Mouse (Mus musculus) monocyte, adult 5-6 weeks (primary cell): ENCODE measurements around the gene Dock2. TPM values are rescaled to one million over a fixed set of nuclear protein-coding genes. Genes with fewer than 3 reads are reported as not detected.

ENCODE experiments used
- ATAC-seq: fragments of 153-309, 156-312 bp; replicated peaks from 2 replicates; pipeline ENCODE4 v1.8.0; 2017; ENCODE audit warnings: mild to moderate bottlenecking; ENCODE audit not compliant: low TSS enrichment, insufficient number of reproducible peaks, severe bottlenecking, poor library complexity, low FRiP score
- total RNA-seq: library from RNA; stranded (forward); fragments of 200-1000, 200-491, 200-594 nt; gene quantifications from 3 replicates; pipeline ENCODE4 v1.2.3, GENCODE M21; 2017

Gene Dock2
- total RNA-seq, 1 experiment from 2014 or later = 432 TPM

DNA sequence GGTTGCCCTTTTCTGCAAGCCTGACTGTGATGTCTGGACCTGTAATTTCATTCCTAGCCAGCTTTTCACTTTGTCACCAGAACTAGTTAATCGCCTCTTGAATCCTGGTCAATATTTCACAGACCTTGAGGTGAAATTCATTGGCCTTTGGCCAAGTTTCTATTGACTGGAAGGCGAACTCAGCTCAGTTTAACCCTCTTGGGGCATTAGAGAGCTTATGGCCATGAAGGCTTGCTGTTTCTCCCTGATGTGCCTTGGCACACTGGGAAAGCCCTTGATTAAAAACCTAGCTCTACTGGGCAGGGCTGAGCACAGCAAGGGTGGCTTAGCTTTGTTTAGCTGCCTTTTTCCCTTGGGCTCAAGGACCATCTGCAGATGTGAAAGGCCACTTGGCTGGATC is 313.9 kb downstream of the Dock2 start:
- ATAC-seq = no peak

DNA sequence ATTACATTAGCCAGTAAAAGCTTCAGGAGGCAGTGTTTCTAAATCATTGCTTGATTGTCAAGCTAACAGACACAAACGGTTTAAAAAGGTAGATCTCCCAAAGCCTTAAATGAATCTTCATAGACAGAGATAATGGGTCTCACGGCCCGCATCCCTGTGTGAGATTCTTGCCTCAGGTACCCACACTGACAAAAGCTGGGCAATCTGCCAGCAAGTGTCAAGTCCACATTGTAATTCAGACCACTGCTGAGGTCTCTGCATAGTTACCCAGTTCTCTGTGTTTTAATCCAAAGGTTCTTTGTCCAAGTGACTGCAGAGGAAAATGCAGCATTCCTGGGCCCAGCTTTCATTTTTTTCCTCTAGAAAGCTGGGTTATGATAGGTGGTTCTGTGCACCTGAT is 315.1 kb downstream of the Dock2 start:
- no peak for ATAC-seq

DNA sequence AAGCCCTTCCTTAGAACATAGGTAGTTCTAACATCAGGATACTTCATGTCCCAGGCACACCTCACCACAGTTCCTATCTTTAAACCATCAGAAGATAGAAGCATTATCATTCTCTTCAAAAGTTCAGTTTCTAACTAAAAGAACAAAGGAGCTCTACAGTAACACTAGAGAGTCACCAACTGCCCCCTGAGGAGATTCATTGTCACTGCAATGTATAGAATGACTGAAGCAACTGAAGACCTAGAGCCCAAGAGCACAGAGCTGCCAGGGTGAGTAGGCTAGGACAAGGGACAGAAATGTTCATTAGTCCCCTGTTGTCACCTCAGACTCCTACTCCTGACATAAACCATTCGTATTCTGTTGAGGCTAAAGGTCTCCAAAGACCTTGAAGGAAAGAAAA is 316.6 kb downstream of the Dock2 start:
- ATAC-seq = no peak

DNA sequence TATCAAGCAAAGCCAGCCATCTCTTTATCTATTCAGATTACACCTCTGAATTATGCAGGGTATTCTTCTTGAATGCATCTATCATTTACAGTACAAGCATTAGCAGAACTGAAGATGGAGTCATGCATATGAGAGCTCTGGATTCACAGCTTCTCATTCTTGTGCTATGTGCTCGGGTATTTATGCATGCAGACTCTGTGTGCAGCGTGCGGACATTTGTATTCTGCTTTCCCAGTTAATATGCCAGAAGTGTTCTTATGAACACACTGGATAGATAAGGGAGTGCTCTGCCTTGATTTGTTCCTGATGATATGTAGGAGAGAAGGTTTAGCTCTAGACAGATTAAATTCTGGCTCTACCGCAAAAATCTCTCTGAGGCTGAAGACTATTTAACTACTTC is 333.7 kb downstream of the Dock2 start:
- ATAC-seq = no peak

DNA sequence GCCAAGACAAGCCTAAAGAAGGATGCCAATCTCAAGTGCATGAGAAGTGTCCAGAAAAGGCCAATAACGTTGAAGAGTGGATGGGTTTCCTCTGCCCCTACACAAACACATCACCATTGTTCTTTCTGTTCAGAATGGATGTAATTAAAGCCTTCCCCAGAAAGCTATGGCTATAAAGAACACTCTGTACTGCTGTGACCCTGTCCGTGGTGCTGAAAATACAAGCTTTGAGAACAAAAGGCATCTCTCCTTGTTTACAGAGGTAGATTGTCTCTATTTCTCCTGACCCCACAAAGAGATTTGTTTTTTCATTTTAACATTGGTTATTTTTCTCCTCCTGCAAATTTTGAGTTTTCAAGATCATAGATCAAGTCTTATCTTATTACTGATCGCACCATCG is 335.8 kb downstream of the Dock2 start:
- no peak for ATAC-seq

DNA sequence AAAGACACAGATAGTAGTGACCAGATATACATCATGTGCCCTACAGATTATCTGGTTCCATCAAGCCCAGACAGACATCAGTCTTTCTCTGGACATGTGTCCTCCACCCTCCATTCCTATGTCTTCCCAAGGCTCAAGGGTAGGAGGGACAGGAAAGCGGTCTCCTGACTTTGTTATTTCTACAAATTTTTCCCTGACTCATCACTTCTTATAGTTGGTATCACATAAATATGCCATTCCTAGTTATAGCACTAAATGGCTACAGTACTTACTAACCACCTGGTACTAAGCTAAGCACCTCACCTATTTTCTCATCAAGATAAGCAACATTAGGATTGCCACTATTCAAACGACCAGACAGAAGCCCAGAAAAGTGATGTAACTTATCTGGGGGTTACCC is 345.3 kb downstream of the Dock2 start:
- ATAC-seq = no peak

DNA sequence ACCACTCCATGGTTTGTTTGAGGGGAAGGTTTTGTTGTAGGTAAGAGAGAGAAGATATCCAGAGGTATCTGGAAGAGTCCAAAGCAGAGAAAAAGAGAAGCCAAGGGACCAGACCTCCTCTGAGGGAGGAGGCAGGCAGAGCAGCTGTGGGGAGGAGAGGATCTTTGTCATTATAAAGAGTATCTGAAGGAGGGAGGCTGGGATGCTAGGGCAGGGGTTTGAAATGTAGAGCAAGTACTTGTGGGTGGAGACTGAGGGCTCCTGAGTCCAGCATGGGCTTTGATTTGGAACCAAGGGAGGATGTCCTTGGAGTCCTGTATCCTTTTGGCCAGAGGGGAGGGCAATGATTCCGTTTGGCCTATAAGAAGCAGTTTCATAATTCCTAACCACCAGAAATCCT is 346.2 kb downstream of the Dock2 start:
- no peak for ATAC-seq

DNA sequence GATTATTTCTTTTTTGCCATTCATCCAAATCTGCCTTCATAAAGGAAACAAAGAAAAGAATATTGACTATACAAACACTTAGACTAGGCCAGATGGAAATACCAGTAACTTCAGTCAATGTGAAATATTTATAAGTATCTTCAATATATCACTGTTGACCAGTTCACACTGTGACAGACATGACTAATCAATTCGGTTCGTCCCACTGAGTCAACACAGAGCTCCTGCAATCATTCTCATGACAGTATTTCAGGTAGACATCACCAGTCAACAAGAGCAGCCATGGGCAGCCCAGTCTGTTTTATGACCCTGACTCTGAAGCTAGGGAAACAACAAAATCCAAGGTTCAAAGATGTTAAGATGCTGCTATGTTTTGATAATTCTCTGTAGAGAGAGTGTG is 351.7 kb downstream of the Dock2 start:
- no peak for ATAC-seq

DNA sequence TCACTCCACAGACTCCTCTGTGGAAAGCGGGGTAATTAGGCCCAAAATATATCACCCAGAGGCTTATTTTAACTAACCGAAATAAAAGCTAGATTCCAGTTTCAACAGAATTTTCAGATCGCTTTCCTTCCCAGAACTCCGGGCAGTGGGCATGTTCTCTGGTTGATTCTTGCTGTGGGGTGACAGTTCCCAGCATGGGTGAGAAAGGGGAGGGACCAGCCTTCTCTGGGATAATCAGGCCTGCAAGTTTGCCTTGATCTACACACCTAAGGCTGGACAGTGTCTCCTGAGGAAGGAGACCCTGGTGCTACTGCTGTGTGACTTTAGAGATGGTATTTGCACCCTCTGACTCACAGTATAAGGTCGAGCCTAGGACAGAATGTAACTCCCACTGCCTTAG is 352.3 kb downstream of the Dock2 start:
- ATAC-seq = no peak

DNA sequence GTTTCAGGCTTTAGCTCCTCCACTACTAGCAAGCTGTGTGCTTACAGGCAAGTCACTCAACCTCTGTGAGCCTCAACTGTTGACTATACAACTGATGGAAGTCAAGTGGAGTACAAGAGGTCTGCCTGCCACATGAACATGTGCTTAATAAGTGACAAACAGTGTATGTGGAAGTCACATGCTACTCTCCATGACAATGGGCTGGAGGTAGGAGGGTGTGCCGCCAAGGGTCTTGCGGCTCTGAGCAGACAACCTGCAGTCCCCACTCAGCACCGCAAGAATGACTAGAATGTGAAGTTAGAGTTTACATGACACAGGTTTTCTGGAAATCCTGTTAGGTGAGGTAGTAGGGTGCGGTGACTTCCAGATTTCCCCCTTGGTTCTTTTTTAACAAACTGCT is 352.8 kb downstream of the Dock2 start:
- no peak for ATAC-seq

DNA sequence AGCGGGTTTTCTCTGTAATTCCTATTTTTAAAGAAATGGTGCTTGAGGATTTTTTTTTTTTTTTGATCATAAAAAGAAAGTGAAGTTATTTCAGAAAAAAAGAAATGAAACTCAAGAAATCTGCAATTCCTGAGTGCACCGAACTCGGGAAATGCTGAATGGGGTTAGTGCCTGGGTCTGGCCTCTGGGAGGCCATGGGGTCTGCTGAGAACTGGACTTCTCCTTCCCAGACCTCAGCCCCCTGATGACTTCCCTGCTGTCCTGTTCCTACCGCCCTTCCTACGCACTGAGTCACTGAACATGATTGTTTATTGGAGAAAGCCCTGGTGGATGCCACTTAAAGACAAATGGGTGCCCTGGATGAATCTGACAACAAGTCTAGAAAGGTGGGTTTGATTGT is 356.5 kb downstream of the Dock2 start:
- no peak for ATAC-seq

DNA sequence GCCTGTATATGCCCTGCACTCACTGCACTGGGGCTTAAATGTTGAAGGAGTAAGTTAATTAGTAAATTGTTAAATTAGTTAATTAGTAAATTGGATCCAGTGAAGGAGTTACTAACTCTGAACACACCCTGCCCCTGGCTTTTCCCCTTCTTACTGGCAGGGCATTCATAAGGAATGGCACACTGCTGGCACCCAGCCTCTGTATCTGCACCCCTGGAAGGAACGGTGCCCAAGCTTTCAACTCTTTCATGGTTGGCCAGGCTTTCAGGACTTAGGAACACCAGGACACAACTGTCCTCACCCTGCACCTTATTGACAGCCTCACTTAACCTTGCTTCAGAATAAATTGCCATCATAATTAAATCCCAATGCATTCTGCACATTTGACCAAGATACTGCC is 359.1 kb downstream of the Dock2 start:
- ATAC-seq = no peak

DNA sequence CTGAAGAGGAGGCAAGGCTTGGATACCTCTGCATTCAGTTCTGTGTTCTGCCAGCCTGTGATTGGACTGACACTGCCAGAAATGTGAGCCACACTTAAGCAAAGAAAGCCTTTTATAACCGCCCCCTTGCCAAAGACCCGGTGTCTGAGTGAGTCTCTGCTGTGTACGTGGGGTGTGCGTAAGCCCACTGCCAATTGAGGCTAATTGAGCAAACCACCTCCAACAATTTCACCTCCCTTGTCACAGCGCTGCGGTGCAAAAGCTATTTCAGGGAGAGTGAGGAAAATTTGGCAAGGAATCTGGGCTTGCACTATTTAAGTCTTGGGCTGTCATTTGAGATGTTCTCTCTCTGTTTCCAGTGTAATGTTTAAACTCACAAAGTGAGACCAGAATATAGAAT is 362.6 kb downstream of the Dock2 start:
- no peak for ATAC-seq

DNA sequence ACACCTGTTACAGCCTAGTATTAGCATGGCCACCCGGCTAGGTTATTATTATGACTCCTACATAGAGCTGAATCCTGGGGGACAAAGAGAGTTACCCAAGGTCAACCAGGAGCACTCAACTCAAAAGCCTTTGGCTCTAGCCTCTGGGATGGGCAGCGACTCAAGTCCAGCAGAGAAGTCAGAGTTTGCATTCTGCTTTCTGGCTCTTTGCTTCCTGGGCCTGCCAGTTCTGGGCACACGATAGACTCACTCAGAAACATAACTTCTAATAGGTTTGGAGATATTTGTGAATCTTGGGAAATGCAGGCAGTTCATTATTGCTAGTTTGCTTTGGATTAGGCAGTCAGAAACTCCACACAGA is 367.1 kb downstream of the Dock2 start:
- ATAC-seq = no peak

DNA sequence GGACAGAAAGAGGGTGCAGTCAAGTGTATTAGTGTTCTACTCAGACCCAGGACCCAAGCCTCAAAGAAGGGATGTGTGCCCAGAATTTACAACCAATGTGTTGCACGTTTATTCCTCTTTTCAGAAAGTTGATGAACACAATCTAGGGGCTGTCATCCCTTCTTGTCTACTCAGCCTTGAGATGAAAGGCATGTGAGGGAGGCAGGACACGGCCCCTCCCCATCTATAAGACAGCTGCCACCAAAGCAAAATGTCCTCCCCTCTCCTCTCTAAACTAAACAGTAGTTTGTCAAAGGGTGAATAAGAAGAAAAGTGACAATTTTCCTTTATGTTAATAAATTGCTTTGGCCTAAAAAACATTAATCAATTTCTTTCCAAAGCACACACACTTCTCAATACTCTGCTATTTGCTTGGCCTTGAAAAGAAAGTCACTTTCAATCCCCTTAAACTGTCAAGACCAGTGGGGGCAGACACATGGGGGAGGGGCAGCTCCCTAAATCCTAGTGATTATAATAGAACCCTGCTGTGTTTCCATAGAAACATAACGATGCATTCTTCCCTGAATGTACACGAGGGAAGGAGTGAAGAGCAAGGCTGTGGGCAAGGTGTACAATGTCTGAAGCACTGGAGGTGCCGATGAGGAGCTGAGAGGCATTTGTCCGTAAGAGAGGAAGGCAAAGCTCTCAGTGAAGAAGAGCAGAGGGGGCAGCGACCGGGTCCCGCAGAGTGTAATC is 367.6 kb downstream of the Dock2 start:
- ATAC-seq = no peak

DNA sequence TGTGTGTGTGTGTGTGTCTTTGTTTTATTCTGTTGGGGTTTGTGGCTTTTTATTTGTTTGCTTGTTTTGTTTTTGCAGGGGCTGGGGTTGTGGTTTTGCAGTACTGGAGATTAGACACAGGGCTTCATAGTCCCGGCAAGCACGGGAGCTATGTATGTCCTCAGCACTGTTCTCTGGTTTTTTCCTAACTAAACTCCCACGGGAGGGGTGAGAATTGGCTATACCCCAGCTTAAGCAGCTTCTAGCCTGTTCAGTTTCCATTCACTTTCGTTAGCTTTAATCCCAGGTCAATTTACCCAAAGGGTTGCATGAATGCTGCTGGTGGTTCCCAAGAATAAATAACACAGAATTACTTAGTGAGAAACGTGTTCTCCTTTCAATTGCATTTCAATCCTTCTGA is 376.8 kb downstream of the Dock2 start:
- ATAC-seq = no peak

DNA sequence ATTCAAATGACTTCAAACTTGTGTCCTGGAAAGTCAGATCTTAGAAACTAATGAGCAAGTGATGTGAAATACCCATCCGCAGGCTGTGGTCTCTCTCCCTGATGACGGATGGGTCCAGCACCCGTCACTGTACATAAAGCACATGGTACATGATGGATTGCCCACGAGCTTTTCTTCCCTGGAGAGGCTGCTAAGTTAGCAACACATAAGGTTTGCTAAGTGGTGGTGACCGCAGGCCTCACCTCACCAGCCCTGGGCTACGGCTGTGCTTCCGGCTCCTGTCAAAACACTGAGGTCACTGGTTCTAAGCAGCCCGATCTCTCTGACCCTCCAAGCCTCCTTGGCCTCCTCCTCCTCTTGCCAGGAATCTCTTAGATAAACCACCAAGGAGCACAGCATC is 377.4 kb downstream of the Dock2 start:
- no peak for ATAC-seq

DNA sequence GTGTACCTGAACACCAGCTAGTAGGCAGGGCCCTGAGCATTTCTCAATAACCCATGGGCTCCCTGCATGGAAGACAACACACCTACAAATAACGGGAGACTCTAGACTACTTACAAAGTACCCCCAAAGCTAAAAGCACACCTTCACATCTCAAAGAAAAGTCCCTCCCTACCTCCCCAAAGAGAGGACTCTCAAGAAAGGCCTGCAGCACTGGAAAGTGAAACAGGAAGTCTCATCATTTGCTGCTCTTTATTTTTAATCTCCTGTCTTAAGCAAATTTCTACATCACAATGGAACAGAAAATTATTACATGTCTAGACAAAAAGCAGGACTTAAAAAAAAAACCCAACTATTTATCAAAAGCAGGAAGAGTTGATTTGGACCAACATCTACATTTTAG is 378.4 kb downstream of the Dock2 start:
- ATAC-seq = no peak

DNA sequence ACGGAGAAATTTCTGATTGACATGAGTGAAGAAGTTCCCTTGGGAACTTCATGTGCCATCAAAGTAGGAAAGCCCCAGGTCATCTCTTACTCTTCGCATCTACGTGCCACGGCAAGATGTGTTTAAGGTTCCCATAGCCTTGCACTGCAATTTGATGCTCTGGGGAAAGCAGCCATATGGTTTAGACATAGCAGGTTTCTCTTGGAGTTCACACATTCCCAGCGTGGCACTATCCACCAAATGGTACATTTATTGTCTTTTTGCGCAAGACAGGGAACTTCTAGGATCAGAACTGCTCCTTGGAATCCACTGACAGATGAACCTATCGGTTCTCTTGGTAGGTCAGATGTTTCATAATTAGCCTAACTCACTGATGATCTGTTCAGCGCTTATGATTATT is 382.3 kb downstream of the Dock2 start:
- ATAC-seq = no peak

DNA sequence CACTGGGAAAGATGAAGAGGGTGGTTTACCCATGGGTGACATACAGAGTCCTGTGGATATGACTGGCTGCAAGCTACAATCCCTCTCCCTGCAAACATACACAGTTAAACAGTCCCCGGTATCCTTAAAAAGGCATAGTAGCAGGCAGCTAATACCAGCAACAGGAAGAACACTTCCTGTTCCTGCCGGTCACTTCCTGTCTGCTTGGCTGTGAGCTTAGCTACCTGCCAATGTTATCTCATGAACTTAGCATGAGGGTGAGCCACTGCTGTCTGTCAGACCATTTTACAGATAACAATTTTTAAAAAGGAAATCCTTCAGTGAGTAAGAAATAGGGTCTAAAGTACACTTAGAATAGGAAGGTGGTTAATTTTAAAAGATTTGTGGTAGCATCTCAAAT is 385.1 kb downstream of the Dock2 start:
- ATAC-seq = no peak

DNA sequence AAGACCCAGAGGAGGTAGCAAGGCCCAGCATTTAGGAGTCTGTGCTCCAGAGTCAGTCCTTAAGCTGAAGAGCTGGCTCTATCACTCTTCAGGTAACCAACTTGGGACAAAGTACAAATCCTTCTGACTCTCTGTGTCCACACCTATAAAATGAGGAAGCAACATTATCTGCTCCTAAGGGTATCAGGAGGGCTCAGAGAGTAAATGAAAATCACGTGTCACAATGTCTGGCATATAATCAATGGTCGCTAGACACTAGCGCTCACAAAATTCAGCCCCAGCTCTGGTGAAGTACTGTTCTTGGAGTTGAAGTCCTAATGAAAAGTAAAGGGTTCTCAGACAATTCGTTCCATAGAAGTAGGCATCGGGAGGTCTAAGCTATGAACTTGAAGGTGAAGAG is 386.0 kb downstream of the Dock2 start:
- no peak for ATAC-seq
